Mouse (Mus musculus): Measurements from ENCODE around the gene Tnr. TPM values are rescaled to one million over a fixed set of nuclear protein-coding genes. Genes with fewer than 3 reads are reported as not detected.
A peak's percentile ranks its signal among the peaks of the same experiment; 100 is the strongest.

Tnr gene
- polyA plus RNA-seq, 1 experiment from 2014 or later = 2.6 TPM

DNA sequence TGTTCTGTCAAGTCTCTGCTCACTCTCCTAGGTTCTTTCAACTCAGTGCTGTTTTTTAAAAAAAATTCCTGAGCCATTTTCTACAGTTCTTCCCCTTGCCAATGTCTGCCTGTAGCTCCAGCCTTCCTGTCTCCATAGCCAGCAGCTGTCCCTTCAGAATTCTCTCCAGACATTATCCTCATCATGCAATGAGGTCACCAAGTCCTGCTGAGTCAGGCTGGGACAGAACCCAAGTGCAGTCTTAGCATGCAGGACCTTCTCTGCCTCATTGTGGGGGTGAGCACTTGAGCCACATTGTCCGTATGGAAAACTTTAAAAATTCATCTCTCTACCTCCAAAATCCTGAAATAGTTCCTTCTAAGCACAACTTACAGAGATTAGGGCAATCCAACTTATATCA is 4.4 kb upstream of the Tnr start:
- no peaks in the 10 kb centered on the region for H3K9me3 ChIP-seq (replicated peaks; ENCODE audit: control insufficient read depth, low read length)
- WGBS = 76% methylated on average over 1 of the region's 1 CpGs
- H3K9ac ChIP-seq (ENCODE audit: low read length) = no peak overlapping the region
- no peak overlapping the region for H3K4me2 ChIP-seq (ENCODE audit: low read length)
- H3K27me3 ChIP-seq (replicated peaks; ENCODE audit: control insufficient read depth, insufficient read depth, low read length) = no peaks in the 10 kb centered on the region
- H3K4me3 ChIP-seq (ENCODE audit: low read depth, low read length) = no peak overlapping the region
- H3K36me3 ChIP-seq (ENCODE audit: control insufficient read depth, insufficient read depth, low read length) = no peaks in the 10 kb centered on the region
- H3K27ac ChIP-seq (ENCODE audit: low read depth, low read length) = no peak overlapping the region
- no peaks in the 10 kb centered on the region; the same call in 1 of the 2 replicates for H3K4me1 ChIP-seq (ENCODE audit: control insufficient read depth, insufficient read depth, low read length)
- DNase-seq (ENCODE audit: low spot score) = no peak
- no peak for ATAC-seq

DNA sequence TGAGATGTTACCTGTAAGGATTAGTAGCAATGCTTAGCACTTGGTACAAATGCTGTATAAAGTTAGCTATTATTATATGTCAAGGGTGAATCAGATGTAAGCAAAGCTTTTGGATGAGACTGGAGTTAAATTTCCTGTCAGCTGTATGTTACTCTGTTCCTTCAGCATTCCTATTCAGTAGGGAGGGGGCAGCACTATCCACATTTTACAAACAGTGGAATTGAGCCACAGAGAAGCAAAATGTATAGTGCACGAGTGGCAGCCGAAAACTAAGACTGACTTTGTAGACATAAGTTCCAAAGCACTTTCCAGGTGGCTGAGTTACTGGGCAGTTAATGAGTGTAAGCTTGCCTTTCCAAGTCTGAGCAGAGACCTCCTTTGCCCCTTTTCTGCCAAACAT is 500 bp upstream of the Tnr start:
- Histone ChIP-seq H3K4me1 (ENCODE audit: control insufficient read depth, insufficient read depth, low read length) (peaks cover 6% of the 10 kb centered on the region; the same call in 1 of the 2 replicates), H3K27ac (ENCODE audit: low read depth, low read length) (no peak overlapping the region), H3K4me3 (ENCODE audit: low read depth, low read length) (no peak overlapping the region), H3K4me2 (ENCODE audit: low read length) (no peak overlapping the region), H3K27me3 (replicated peaks; ENCODE audit: control insufficient read depth, insufficient read depth, low read length) (no peaks in the 10 kb centered on the region), H3K9me3 (replicated peaks; ENCODE audit: control insufficient read depth, low read length) (no peaks in the 10 kb centered on the region), H3K36me3 (ENCODE audit: control insufficient read depth, insufficient read depth, low read length) (no peaks in the 10 kb centered on the region), H3K9ac (ENCODE audit: low read length) (no peak overlapping the region)
- 55% methylated on average over 2 of the region's 2 CpGs for WGBS
- DNase-seq (ENCODE audit: low spot score) (peak; percentile 29), ATAC-seq (peak; percentile 50; the same call in 1 of the 2 replicates)

DNA sequence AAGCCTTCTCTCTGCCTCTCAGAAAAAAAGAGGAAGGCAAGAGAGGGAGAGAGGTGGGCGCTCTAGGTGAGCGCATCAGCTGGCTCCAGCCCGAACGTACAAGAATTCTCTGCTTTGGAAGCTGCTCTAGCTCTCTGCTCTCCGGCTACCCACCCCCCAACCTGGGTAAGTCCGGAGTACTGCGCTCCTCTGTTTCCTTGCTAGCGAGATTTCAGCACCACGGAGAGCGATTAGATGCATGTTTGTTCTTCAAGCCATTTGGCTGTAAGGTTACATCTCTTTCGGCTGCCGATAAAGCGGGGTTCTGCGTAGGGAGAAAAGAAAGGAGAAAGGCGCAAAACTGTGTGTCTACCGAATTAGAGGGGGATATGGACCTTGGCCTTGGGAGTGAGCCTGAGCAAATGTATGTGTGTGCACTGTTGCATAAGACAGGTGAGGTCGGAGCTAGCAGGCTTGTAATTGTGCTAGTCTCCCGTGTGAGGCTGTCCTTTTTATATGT is 531 bp downstream of the Tnr start:
- no peak overlapping the region for H3K27ac ChIP-seq (ENCODE audit: low read depth, low read length)
- no peaks in the 10 kb centered on the region for H3K9me3 ChIP-seq (replicated peaks; ENCODE audit: control insufficient read depth, low read length)
- H3K27me3 ChIP-seq (replicated peaks; ENCODE audit: control insufficient read depth, insufficient read depth, low read length) = no peaks in the 10 kb centered on the region
- under 1% methylated on average over 18 of the region's 18 CpGs for WGBS
- peaks cover 6% of the 10 kb centered on the region; the same call in 1 of the 2 replicates for H3K4me1 ChIP-seq (ENCODE audit: control insufficient read depth, insufficient read depth, low read length)
- H3K4me2 ChIP-seq (ENCODE audit: low read length) = peak overlapping the region; percentile 50
- ATAC-seq (peak; percentile 86), DNase-seq (ENCODE audit: low spot score) (peak; percentile 87)
- no peaks in the 10 kb centered on the region for H3K36me3 ChIP-seq (ENCODE audit: control insufficient read depth, insufficient read depth, low read length)
- peak overlapping the region; percentile 50 for H3K9ac ChIP-seq (ENCODE audit: low read length)
- peak overlapping the region; percentile 27 for H3K4me3 ChIP-seq (ENCODE audit: low read depth, low read length)

GRCm38 (mm10) chr1:159532841-159533569 is 9.4 kb downstream of the Tnr start:
- H3K4me3 ChIP-seq (ENCODE audit: low read depth, low read length) = no peak overlapping the region
- no peak overlapping the region for H3K9ac ChIP-seq (ENCODE audit: low read length)
- no peak overlapping the region for H3K4me2 ChIP-seq (ENCODE audit: low read length)
- no peaks in the 10 kb centered on the region; the same call in 1 of the 2 replicates for H3K4me1 ChIP-seq (ENCODE audit: control insufficient read depth, insufficient read depth, low read length)
- ATAC-seq = no peak
- WGBS = 46% methylated on average over 4 of the region's 4 CpGs
- H3K27ac ChIP-seq (ENCODE audit: low read depth, low read length) = no peak overlapping the region
- H3K9me3 ChIP-seq (replicated peaks; ENCODE audit: control insufficient read depth, low read length) = no peaks in the 10 kb centered on the region
- H3K36me3 ChIP-seq (ENCODE audit: control insufficient read depth, insufficient read depth, low read length) = no peaks in the 10 kb centered on the region
- no peaks in the 10 kb centered on the region for H3K27me3 ChIP-seq (replicated peaks; ENCODE audit: control insufficient read depth, insufficient read depth, low read length)
- DNase-seq (ENCODE audit: low spot score) = peak; percentile 13

GRCm38 (mm10) chr1:159535582-159535981 is 12.0 kb downstream of the Tnr start:
- H3K4me2 ChIP-seq (ENCODE audit: low read length) = no peak overlapping the region
- H3K4me3 ChIP-seq (ENCODE audit: low read depth, low read length) = no peak overlapping the region
- ATAC-seq (no peak), DNase-seq (ENCODE audit: low spot score) (peak; percentile 4)
- no peak overlapping the region for H3K27ac ChIP-seq (ENCODE audit: low read depth, low read length)
- H3K9ac ChIP-seq (ENCODE audit: low read length) = no peak overlapping the region
- H3K36me3 ChIP-seq (ENCODE audit: control insufficient read depth, insufficient read depth, low read length) = no peaks in the 10 kb centered on the region
- 6% methylated on average over 4 of the region's 4 CpGs for WGBS
- no peaks in the 10 kb centered on the region for H3K9me3 ChIP-seq (replicated peaks; ENCODE audit: control insufficient read depth, low read length)
- H3K4me1 ChIP-seq (ENCODE audit: control insufficient read depth, insufficient read depth, low read length) = no peaks in the 10 kb centered on the region; the same call in 1 of the 2 replicates
- no peaks in the 10 kb centered on the region for H3K27me3 ChIP-seq (replicated peaks; ENCODE audit: control insufficient read depth, insufficient read depth, low read length)

GRCm38 (mm10) chr1:159537541-159537940 is 14.0 kb downstream of the Tnr start:
- Histone ChIP-seq H3K36me3 (ENCODE audit: control insufficient read depth, insufficient read depth, low read length) (no peaks in the 10 kb centered on the region), H3K27ac (ENCODE audit: low read depth, low read length) (no peak overlapping the region), H3K4me3 (ENCODE audit: low read depth, low read length) (no peak overlapping the region), H3K27me3 (replicated peaks; ENCODE audit: control insufficient read depth, insufficient read depth, low read length) (no peaks in the 10 kb centered on the region), H3K4me2 (ENCODE audit: low read length) (no peak overlapping the region), H3K9me3 (replicated peaks; ENCODE audit: control insufficient read depth, low read length) (no peaks in the 10 kb centered on the region), H3K9ac (ENCODE audit: low read length) (no peak overlapping the region), H3K4me1 (ENCODE audit: control insufficient read depth, insufficient read depth, low read length) (no peaks in the 10 kb centered on the region; the same call in 1 of the 2 replicates)
- ATAC-seq = no peak
- DNase-seq (ENCODE audit: low spot score) = no peak

DNA sequence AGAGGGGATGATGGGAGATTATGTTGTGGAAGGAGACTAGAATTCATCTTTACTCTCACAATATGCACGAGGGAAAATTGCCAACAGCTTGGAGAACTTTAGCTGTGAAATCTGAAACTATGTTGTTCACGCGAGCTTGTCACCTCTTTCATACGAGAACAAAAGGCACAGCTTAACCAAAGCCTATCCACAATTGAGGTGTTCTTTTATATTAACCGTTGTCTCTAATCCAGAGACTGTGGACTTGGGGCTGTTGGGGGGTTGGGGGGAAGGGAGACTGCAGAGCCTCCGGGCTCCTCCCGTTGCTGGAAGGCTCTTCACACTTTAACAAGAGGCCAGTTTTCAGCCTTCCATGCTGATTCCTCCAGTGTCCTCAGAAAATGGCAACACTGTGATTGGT is 14.5 kb downstream of the Tnr start:
- no peaks in the 10 kb centered on the region for H3K9me3 ChIP-seq (replicated peaks; ENCODE audit: control insufficient read depth, low read length)
- 5% methylated on average over 7 of the region's 7 CpGs for WGBS
- DNase-seq (ENCODE audit: low spot score) = peak; percentile 58
- H3K4me2 ChIP-seq (ENCODE audit: low read length) = no peak overlapping the region
- H3K36me3 ChIP-seq (ENCODE audit: control insufficient read depth, insufficient read depth, low read length) = no peaks in the 10 kb centered on the region
- H3K27me3 ChIP-seq (replicated peaks; ENCODE audit: control insufficient read depth, insufficient read depth, low read length) = no peaks in the 10 kb centered on the region
- ATAC-seq = peak; percentile 46; the same call in 1 of the 2 replicates
- H3K27ac ChIP-seq (ENCODE audit: low read depth, low read length) = no peak overlapping the region
- no peak overlapping the region for H3K4me3 ChIP-seq (ENCODE audit: low read depth, low read length)
- H3K9ac ChIP-seq (ENCODE audit: low read length) = no peak overlapping the region
- H3K4me1 ChIP-seq (ENCODE audit: control insufficient read depth, insufficient read depth, low read length) = no peaks in the 10 kb centered on the region; the same call in 1 of the 2 replicates

DNA sequence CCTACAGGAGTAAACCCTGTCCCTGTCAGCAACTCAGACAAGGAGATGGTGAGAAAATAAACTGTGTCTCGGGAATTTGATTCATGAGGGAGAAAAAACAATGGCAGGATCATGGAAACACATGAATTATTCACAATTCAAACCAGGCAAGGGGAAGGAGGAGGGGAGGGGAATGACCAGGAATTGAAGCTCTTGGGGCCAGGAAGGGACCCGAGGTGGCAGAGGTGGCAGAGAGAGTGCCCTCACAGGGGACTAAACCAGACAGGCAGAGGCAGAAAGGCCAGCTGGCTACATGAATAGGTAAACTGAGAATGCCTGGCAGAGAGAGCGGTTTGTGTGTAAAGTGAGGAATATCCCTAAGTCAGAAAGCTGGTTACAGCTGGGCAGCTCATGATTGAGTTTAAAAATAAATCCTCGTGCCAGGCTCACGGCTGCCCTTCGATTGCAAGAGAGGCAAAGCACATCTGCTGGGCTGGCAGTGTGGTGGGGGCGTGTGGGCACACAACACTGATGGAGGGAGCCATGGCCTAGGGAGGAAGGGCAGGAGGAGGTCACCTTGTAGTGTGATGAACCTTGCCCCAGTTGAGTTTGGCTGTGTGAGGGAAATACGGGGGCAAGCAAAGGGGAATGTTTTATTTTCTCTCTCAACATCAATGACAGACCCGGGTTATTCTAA is 22.0 kb downstream of the Tnr start:
- Histone ChIP-seq H3K9me3 (replicated peaks; ENCODE audit: control insufficient read depth, low read length) (no peaks in the 10 kb centered on the region), H3K9ac (ENCODE audit: low read length) (no peak overlapping the region), H3K27me3 (replicated peaks; ENCODE audit: control insufficient read depth, insufficient read depth, low read length) (no peaks in the 10 kb centered on the region), H3K4me3 (ENCODE audit: low read depth, low read length) (no peak overlapping the region), H3K4me1 (ENCODE audit: control insufficient read depth, insufficient read depth, low read length) (no peaks in the 10 kb centered on the region), H3K27ac (ENCODE audit: low read depth, low read length) (no peak overlapping the region), H3K36me3 (ENCODE audit: control insufficient read depth, insufficient read depth, low read length) (no peaks in the 10 kb centered on the region), H3K4me2 (ENCODE audit: low read length) (no peak overlapping the region)
- ATAC-seq (no peak), DNase-seq (ENCODE audit: low spot score) (no peak)
- whole genome bisulfite sequencing = 66% methylated on average over 9 of the region's 9 CpGs

DNA sequence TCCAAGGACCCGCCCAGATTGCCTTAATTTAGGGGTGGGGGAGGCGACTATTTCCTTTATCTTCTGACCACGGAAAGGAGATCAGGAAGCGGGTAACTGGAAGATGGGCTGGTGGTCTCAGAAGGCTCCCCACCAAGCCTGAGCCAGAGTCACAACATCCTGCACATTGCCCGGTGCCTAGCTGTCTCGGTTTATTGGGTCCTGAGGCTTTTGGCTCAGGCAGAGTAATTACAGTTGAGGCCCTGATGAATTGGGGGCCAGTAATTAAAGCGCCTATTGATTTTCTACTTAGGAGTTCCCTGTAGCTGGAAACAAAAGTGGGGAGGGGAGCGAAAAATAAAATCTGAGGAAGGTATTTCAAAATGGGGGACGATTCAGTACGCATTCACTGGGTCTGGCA is 27.5 kb downstream of the Tnr start:
- 19% methylated on average over 10 of the region's 10 CpGs for WGBS
- no peaks in the 10 kb centered on the region for H3K27me3 ChIP-seq (replicated peaks; ENCODE audit: control insufficient read depth, insufficient read depth, low read length)
- H3K9ac ChIP-seq (ENCODE audit: low read length) = no peak overlapping the region
- no peak overlapping the region for H3K27ac ChIP-seq (ENCODE audit: low read depth, low read length)
- no peak overlapping the region for H3K4me3 ChIP-seq (ENCODE audit: low read depth, low read length)
- ATAC-seq = no peak
- DNase-seq (ENCODE audit: low spot score) = no peak
- H3K4me1 ChIP-seq (ENCODE audit: control insufficient read depth, insufficient read depth, low read length) = peaks cover 10% of the 10 kb centered on the region; the same call in 1 of the 2 replicates
- H3K9me3 ChIP-seq (replicated peaks; ENCODE audit: control insufficient read depth, low read length) = no peaks in the 10 kb centered on the region
- no peak overlapping the region for H3K4me2 ChIP-seq (ENCODE audit: low read length)
- H3K36me3 ChIP-seq (ENCODE audit: control insufficient read depth, insufficient read depth, low read length) = no peaks in the 10 kb centered on the region
